Mouse (Mus musculus) liver, embryonic 13.5 days (tissue): ENCODE data around the gene Grin2a. TPM values are rescaled to one million over a fixed set of nuclear protein-coding genes. Genes with fewer than 3 reads are reported as not detected.

Source experiments
- ATAC-seq: fragments of 200-750 bp; cut with Nextera tagmentation; 2 replicates; pipeline ENCODE4 v1.8.0; 2017; ENCODE audit warnings: low read depth, mild to moderate bottlenecking, moderate number of reproducible peaks, moderate library complexity
- DNase-seq: peaks from one replicate; pipeline ENCODE4 v3.0.0; 2022
- H3K27ac ChIP-seq: fragments of 300-500 bp; sonication (generic); 2 replicates; pipeline ENCODE4 v1.5.1; 2015; ENCODE audit warnings: moderate library complexity, mild to moderate bottlenecking, inconsistent platforms
- H3K27me3 ChIP-seq: fragments of 300-500 bp; sonication (generic); 2 replicates; pipeline ENCODE4 v1.6.1; 2015; ENCODE audit warnings: mild to moderate bottlenecking, inconsistent platforms
- H3K36me3 ChIP-seq: fragments of 300-500 bp; sonication (generic); 2 replicates; pipeline ENCODE4 v1.6.1; 2015; ENCODE audit warnings: mild to moderate bottlenecking, inconsistent platforms
- H3K4me1 ChIP-seq: fragments of 300-500 bp; sonication (generic); replicated peaks from 2 replicates; pipeline ENCODE4 v1.6.1; 2015; ENCODE audit warnings: inconsistent platforms
- H3K4me2 ChIP-seq: fragments of 300-500 bp; sonication (generic); 2 replicates; pipeline ENCODE4 v1.6.1; 2015; ENCODE audit warnings: inconsistent platforms, mild to moderate bottlenecking, moderate library complexity
- H3K4me3 ChIP-seq: fragments of 300-500 bp; sonication (generic); replicated peaks from 2 replicates; pipeline ENCODE4 v1.5.1; 2015; ENCODE audit warnings: mild to moderate bottlenecking, inconsistent platforms
- H3K9ac ChIP-seq: fragments of 300-500 bp; sonication (generic); 2 replicates; pipeline ENCODE4 v1.6.1; 2015; ENCODE audit warnings: mild to moderate bottlenecking, inconsistent platforms
- H3K9me3 ChIP-seq: fragments of 300-500 bp; sonication (generic); replicated peaks from 2 replicates; pipeline ENCODE4 v1.6.1; 2016; ENCODE audit warnings: inconsistent platforms
- WGBS: fragments of 180-500 bp; shearing (Covaris S2); methylation state at CpG from one replicate; pipeline ENCODE4 v1.1.7; 2015; ENCODE audit not compliant: insufficient replicate concordance; 5-methylcytosine and 5-hydroxymethylcytosine counted together
- polyA plus RNA-seq: library from polyadenylated mRNA; unstranded; fragments of >200 nt; fragmentation: Nextera tagmentation; extraction: Ambion mirVana; gene quantifications from 2 replicates; pipeline ENCODE4 v1.2.1, GENCODE M21; 2015

Gene Grin2a
- polyA plus RNA-seq, 1 experiment from 2014 or later = 0.01 TPM

DNA sequence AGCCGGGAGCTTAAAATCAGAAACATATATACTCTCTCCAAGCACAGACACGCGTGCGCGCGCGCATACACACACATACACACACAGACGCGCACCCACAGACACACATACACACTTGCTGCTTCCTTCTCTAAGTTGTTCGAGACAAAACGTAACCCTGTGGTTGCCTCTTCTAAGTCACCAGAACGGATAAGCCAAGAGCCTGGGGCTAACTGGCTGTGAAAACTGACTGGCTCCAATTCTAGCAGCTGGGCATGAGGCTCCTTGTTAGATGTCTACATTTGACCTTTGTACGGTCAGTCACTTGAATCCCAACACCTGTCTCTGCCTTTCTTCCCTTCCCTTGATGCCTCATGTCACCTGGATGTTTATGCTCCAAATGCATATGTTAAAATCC is 452 bp upstream of the Grin2a start:
- Histone ChIP-seq H3K9me3 (no peaks in the 10 kb centered on the region), H3K4me2 (no peak overlapping the region), H3K9ac (no peak overlapping the region), H3K27me3 (peaks cover 62% of the 10 kb centered on the region), H3K36me3 (no peaks in the 10 kb centered on the region), H3K4me3 (no peak overlapping the region), H3K4me1 (no peaks in the 10 kb centered on the region), H3K27ac (no peak overlapping the region)
- ATAC-seq (no peak), DNase-seq (no peak)
- 30% methylated on average over 13 of the region's 13 CpGs for WGBS

DNA sequence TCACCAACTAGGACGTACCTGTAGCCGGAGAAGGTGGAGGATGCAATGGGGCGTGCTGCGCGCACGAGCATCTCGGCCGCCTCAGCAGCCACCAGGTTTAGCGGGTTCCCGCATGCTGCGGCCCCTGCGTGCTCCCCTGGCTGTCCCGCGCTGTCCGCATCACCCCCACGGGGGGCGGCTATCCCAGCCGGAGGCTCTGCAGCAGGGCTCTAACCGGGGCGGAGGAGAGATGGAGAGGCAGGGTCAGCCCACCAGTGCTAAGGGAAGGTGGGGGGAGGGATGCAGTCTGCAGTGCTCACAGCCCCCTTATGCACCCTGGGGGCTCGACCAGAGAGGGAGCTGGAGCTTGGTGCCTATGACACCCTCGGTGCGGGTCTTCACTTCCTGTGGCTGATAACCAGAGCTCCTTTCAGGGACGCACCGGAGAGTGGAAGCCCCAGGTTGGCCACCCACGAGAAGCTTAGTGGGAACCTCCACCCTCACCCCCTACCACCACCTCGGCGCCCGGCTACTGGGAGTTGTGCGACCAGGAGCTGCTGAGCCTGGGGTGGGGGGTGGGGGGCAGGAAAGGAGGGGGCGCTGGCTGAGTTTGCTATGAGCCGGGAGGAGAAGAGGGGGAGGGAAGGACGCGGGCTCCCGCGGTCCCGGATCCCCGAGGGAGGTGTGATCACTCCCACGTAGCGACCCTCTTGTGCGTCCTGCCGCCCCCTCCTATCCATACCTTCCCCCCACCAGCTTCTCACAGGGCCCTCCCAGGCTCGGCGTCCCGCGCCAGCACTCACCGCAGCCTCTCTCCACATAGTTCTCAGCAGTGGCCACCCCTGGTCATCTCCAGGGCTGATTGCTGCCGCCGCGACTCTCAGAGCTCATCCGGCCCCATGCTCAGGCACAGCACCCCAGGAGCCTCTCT is 1.1 kb downstream of the Grin2a start:
- H3K27me3 ChIP-seq = peaks cover 66% of the 10 kb centered on the region
- H3K9ac ChIP-seq = no peak overlapping the region
- H3K36me3 ChIP-seq = no peaks in the 10 kb centered on the region
- H3K9me3 ChIP-seq = no peaks in the 10 kb centered on the region
- peak overlapping the region; percentile 6; the same call in 1 of the 2 replicates for H3K4me2 ChIP-seq
- ATAC-seq (no peak), DNase-seq (no peak)
- H3K27ac ChIP-seq = no peak overlapping the region
- H3K4me3 ChIP-seq = 0 out of 2 replicates have a peak overlapping the region, but pooled peaks have one; percentile 14
- H3K4me1 ChIP-seq = no peaks in the 10 kb centered on the region
- whole genome bisulfite sequencing = 5% methylated on average over 37 of the region's 51 CpGs

DNA sequence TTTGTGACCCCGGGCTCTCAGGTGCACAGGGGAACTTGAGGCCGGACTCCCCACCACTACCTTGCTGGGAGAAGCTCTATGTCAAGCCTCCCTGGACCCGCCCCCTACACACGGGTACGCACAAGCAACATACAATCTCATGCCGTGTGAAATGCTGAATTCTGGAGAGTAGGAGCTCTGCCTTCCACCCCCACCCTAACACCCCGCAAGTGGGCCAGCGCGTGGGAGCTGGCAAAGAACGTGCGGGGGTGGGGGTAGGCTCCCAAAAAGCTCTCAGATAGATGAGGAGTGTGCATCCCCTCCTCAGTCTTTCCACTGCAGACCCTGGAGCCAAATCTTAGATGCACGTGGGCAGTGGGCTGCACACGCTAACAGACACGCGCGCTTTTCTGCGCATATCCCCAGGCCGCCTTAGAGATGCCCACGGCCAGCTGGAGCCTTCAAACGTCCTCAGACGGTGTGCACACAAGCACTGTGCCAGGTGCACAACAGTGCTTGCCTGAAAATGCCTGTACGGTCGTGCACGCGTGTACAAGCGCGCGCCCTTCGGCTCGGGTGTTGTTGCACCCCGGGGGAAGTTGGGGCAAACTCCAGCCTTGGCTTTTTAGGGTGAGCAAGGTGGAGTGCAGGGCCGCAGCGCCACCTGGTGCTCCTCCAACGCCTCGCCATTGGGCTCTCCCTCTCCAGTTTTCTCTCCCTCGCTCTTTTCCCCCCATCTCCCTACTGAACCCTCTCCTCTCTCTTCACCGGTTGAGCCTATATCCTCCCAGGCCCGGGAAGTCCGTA is 1.9 kb downstream of the Grin2a start:
- no peaks in the 10 kb centered on the region for H3K9me3 ChIP-seq
- H3K4me3 ChIP-seq = peak overlapping the region; percentile 14; the same call in 1 of the 2 replicates
- peaks cover 66% of the 10 kb centered on the region for H3K27me3 ChIP-seq
- WGBS = 3% methylated on average over 39 of the region's 39 CpGs
- no peak overlapping the region for H3K27ac ChIP-seq
- ATAC-seq (no peak), DNase-seq (no peak)
- peak overlapping the region; percentile 50 for H3K4me2 ChIP-seq
- H3K36me3 ChIP-seq = no peaks in the 10 kb centered on the region
- no peak overlapping the region for H3K9ac ChIP-seq
- H3K4me1 ChIP-seq = no peaks in the 10 kb centered on the region

DNA sequence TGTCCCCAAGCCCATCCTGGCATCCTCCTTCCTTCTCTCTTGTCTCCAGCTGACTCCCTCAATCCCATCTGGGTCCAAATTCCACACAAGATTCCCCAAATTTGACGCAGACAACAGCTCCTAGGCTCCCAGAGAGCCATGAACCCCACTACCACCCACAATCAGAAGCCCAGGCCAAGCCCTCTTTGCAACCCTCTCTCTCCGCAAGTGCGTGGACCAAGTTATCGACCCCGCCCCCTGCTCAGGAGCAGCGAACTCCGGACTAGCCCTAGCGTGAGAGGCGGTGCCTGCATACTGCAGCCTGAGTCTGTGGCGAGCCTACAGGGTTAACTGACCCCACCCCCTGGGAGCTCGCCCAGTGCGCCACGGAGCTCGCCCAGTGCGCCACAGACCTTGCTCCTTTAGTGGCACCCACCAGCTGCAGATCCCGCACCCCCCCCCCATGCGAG is 2.6 kb downstream of the Grin2a start:
- ATAC-seq = peak; percentile 29; the same call in 1 of the 2 replicates
- H3K4me2 ChIP-seq = peak overlapping the region; percentile 50; the same call in 1 of the 2 replicates
- H3K9me3 ChIP-seq = no peaks in the 10 kb centered on the region
- no peaks in the 10 kb centered on the region for H3K36me3 ChIP-seq
- H3K27ac ChIP-seq = no peak overlapping the region
- no peak overlapping the region for H3K4me3 ChIP-seq
- WGBS = 4% methylated on average over 17 of the region's 17 CpGs
- H3K27me3 ChIP-seq = peaks cover 66% of the 10 kb centered on the region
- H3K9ac ChIP-seq = no peak overlapping the region
- H3K4me1 ChIP-seq = no peaks in the 10 kb centered on the region
- no peak for DNase-seq

DNA sequence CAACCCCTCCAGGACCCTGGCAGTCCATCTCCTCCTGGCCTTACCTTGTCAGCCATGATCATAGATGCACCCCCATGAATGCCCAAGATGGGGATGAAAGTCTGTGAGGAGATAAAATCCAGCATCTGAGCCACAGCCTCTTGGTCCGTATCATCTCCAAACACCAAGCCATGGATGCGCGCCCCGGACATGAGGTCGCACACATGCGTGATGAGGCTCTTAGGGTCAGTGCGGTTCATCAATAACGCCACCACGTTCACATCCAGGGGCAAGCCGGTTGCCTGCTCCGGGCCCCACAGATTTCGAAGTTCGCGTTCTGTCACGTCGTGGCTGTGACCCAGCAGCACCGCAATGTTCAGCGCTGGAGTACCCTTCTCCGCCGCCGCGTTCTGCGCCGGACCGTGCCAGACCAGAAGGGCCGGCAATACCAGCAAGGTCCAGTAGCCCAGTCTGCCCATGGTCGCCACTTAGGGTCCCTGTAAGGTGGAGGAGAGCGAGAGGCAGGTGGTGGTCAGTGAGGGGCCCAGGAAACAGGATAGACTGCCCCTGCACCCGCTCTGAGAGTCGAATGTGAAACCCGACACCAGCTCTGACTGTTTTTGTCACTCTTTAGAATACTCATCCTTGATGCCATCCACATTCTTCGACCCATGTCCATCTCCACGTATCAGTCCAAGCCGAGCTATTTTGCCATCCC is 3.1 kb downstream of the Grin2a start:
- H3K4me3 ChIP-seq = no peak overlapping the region
- 14% methylated on average over 34 of the region's 34 CpGs for WGBS
- no peaks in the 10 kb centered on the region for H3K36me3 ChIP-seq
- no peak overlapping the region for H3K27ac ChIP-seq
- no peak for ATAC-seq
- H3K9ac ChIP-seq = no peak overlapping the region
- H3K9me3 ChIP-seq = no peaks in the 10 kb centered on the region
- H3K4me1 ChIP-seq = no peaks in the 10 kb centered on the region
- H3K27me3 ChIP-seq = peaks cover 66% of the 10 kb centered on the region
- H3K4me2 ChIP-seq = no peak overlapping the region
- DNase-seq = no peak

DNA sequence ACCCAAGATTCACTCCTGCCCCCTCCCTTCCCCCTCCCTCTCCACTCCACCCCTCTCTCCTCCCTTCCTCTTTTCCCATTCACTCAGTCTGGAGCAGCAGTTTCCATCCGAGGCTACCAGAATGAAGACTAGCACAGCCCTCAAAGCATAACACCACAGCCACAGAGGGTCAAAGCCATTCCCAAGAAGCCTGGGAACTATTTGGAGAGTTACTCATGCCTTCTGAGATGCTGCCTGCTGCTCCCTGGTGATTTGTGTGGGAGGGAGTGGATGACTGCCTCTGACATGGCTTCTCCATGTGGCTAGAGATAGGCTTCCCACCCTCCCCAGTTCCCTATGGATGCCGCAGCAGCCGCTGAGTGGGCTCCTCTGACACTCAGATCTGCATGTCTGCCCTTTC is 10.3 kb downstream of the Grin2a start:
- 52% methylated on average over 3 of the region's 3 CpGs for WGBS
- no peak overlapping the region for H3K4me2 ChIP-seq
- no peak for ATAC-seq
- no peak overlapping the region for H3K4me3 ChIP-seq
- no peak overlapping the region for H3K27ac ChIP-seq
- no peaks in the 10 kb centered on the region for H3K9me3 ChIP-seq
- H3K4me1 ChIP-seq = no peaks in the 10 kb centered on the region
- H3K9ac ChIP-seq = no peak overlapping the region
- no peaks in the 10 kb centered on the region for H3K27me3 ChIP-seq
- DNase-seq = no peak
- H3K36me3 ChIP-seq = no peaks in the 10 kb centered on the region

DNA sequence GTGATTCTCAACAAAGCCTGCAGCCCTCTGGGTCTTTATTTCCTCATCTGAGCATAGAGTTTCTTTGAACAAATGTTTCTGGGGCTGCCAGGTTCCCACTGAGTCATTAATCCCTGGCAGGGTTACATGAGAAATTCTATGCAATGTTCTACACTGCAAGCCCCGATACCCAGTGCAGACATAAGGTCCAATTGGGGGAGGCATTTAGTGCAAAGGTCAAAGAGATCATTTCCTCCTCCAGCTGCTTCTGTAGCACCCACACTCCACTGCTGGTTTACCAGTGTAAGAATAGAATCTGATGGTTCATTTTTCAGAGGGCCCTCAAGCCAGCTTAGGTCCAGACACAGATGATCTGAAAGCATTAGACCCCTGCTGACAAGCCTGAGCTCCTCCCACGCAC is 14.7 kb downstream of the Grin2a start:
- H3K4me3 ChIP-seq = no peak overlapping the region
- DNase-seq (no peak), ATAC-seq (no peak)
- no peak overlapping the region for H3K4me2 ChIP-seq
- 49% methylated on average over 2 of the region's 2 CpGs for WGBS
- no peaks in the 10 kb centered on the region for H3K27me3 ChIP-seq
- no peak overlapping the region for H3K27ac ChIP-seq
- H3K9me3 ChIP-seq = no peaks in the 10 kb centered on the region
- no peaks in the 10 kb centered on the region for H3K36me3 ChIP-seq
- H3K4me1 ChIP-seq = no peaks in the 10 kb centered on the region
- H3K9ac ChIP-seq = no peak overlapping the region

DNA sequence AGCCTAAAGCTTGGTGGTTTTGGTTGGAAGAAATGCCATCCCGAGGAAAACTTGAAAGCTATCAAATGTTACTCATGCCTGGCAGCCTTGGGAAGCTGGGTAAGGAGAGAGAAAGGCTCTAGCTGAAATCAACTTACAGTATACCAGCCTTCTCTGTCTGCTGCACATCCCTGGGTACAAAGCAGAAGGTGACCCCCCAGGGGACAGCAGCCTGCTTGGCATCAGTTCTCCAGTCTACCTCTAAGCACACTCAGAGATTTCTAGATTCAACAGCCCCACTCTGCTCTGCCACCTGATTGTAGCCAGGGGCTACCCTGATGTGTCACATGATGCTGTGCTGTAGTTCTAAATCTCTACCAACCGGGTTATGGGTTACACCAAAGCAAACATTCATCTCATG is 17.2 kb downstream of the Grin2a start:
- no peak for ATAC-seq
- H3K9me3 ChIP-seq = no peaks in the 10 kb centered on the region
- DNase-seq = no peak
- no peak overlapping the region for H3K9ac ChIP-seq
- WGBS = 50% methylated on average over 2 of the region's 2 CpGs
- H3K27ac ChIP-seq = no peak overlapping the region
- H3K4me2 ChIP-seq = no peak overlapping the region
- H3K4me1 ChIP-seq = no peaks in the 10 kb centered on the region
- no peaks in the 10 kb centered on the region for H3K36me3 ChIP-seq
- H3K4me3 ChIP-seq = no peak overlapping the region
- H3K27me3 ChIP-seq = no peaks in the 10 kb centered on the region

DNA sequence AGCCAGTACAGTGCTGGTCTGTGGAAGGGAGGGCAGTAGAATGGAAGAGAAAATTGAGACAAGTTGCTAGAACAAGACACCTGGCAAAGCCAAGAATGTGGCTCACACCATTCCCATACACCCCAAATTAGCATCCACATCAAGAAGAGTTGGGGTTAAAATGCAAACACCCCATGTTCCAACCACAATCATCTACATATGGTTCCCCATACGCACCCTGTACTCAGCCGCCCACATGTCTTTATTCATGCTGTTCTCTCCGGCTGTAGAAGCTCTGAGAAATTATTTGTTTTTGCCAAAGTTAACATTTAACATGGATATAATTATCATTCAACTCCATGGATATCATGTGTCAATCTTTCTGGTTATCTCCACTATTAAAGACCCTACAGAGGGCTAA is 22.7 kb downstream of the Grin2a start:
- no peaks in the 10 kb centered on the region for H3K27me3 ChIP-seq
- DNase-seq = no peak
- no peaks in the 10 kb centered on the region for H3K36me3 ChIP-seq
- H3K9ac ChIP-seq = no peak overlapping the region
- no peak overlapping the region for H3K27ac ChIP-seq
- WGBS = 73% methylated on average over 3 of the region's 3 CpGs
- no peak overlapping the region for H3K4me2 ChIP-seq
- H3K9me3 ChIP-seq = no peaks in the 10 kb centered on the region
- H3K4me3 ChIP-seq = no peak overlapping the region
- no peaks in the 10 kb centered on the region for H3K4me1 ChIP-seq
- no peak for ATAC-seq

DNA sequence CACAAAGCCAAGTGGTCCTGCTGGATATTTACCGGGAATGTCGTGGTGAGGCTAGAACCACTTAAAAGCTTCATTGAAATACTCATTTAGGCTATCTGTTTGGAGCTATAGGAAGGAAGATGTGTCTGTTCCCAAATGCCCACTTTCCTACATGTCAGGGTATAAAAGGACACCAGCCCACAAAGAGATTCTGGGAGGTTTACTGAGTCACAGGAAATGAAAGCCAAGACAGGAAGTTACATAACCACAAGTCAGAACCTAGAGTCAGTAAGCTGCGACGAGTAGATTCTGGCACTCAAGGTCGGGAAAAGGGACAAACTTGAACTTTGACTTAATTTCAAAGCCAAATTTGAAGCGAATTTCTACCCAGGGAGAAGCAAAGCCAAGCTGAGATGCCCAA is 30.9 kb downstream of the Grin2a start:
- H3K4me3 ChIP-seq = no peak overlapping the region
- 21% methylated on average over 6 of the region's 6 CpGs for WGBS
- ATAC-seq = no peak

DNA sequence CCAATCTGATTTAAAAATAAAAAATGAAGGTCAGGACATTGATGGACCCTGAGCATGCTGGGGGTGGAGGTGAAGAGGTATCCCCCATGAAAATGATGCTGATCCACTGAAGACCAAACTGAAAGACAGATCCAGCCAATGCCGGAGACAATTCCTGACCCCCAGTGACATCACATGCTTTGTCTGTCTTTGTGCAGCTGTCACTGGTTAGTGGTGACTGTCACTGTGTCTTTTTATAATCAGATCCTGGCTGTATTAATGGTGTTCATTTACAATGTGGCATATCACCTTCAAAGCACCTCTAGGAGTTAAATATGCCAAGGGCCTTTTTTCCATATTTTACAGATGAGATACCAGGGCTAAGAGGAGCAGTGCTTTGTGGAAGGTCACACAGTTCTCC is 32.9 kb downstream of the Grin2a start:
- Histone ChIP-seq H3K4me2 (no peak overlapping the region), H3K4me1 (no peaks in the 10 kb centered on the region), H3K9ac (no peak overlapping the region), H3K4me3 (no peak overlapping the region), H3K27me3 (no peaks in the 10 kb centered on the region), H3K36me3 (no peaks in the 10 kb centered on the region), H3K27ac (no peak overlapping the region), H3K9me3 (no peaks in the 10 kb centered on the region)
- no peak for ATAC-seq
- no peak for DNase-seq
- WGBS = 74% methylated on average over 1 of the region's 1 CpGs

More for the DNA sequence above, 30.9 kb downstream of the Grin2a start:
- Histone ChIP-seq H3K4me2 (no peak overlapping the region), H3K4me1 (no peaks in the 10 kb centered on the region), H3K9ac (no peak overlapping the region), H3K36me3 (no peaks in the 10 kb centered on the region), H3K27ac (no peak overlapping the region), H3K27me3 (no peaks in the 10 kb centered on the region), H3K9me3 (no peaks in the 10 kb centered on the region)
- no peak for DNase-seq
